Mouse (Mus musculus) liver, embryonic 16.5 days (tissue): ENCODE measurements around the gene Hspb9. TPM values are rescaled to one million over a fixed set of nuclear protein-coding genes. Genes with fewer than 3 reads are reported as not detected.

Experiments
- ATAC-seq: fragments of 200-750 bp; cut with Nextera tagmentation; 2 replicates; pipeline ENCODE4 v1.8.0; 2017; ENCODE audit warnings: low read depth, mild to moderate bottlenecking, moderate number of reproducible peaks, moderate library complexity
- H3K27ac ChIP-seq: fragments of 300-500 bp; sonication (generic); 2 replicates; pipeline ENCODE4 v1.5.1; 2014; ENCODE audit warnings: mild to moderate bottlenecking, low read length
- H3K27me3 ChIP-seq: fragments of 300-500 bp; sonication (generic); 2 replicates; pipeline ENCODE4 v1.6.1; 2014; ENCODE audit warnings: low read depth, low read length, mixed read lengths; ENCODE audit not compliant: control insufficient read depth, insufficient read depth
- H3K36me3 ChIP-seq: fragments of 300-500 bp; sonication (generic); 2 replicates; pipeline ENCODE4 v1.6.1; 2014; ENCODE audit warnings: mild to moderate bottlenecking; ENCODE audit not compliant: control insufficient read depth, insufficient read depth
- H3K4me1 ChIP-seq: fragments of 300-500 bp; sonication (generic); 2 replicates; pipeline ENCODE4 v1.6.1; 2014; ENCODE audit warnings: low read depth, low read length, mixed read lengths; ENCODE audit not compliant: control insufficient read depth
- H3K4me2 ChIP-seq: fragments of 300-500 bp; sonication (generic); 2 replicates; pipeline ENCODE4 v1.6.1; 2014; ENCODE audit warnings: low read depth, low read length, mixed read lengths
- H3K4me3 ChIP-seq: fragments of 300-500 bp; sonication (generic); 2 replicates; pipeline ENCODE4 v1.5.1; 2014; ENCODE audit warnings: low read depth, mild to moderate bottlenecking, low read length
- H3K9ac ChIP-seq: fragments of 300-500 bp; sonication (generic); 2 replicates; pipeline ENCODE4 v1.6.1; 2014; ENCODE audit warnings: low read depth, low read length
- H3K9me3 ChIP-seq: fragments of 300-500 bp; sonication (generic); replicated peaks from 2 replicates; pipeline ENCODE4 v1.6.1; 2016; ENCODE audit warnings: low read length; ENCODE audit not compliant: control insufficient read depth
- WGBS: fragments of 180-500 bp; shearing (Covaris S2); extraction: QIAGEN DNeasy Blood & Tissue Kit; methylation state at CpG from one replicate; pipeline ENCODE4 v1.1.7; 2014; ENCODE audit not compliant: insufficient replicate concordance; 5-methylcytosine and 5-hydroxymethylcytosine counted together
- polyA plus RNA-seq: library from polyadenylated mRNA; unstranded; fragments of >200 nt; fragmentation: Nextera tagmentation; extraction: Ambion mirVana; gene quantifications from 2 replicates; pipeline ENCODE4 v1.2.1, GENCODE M21; 2015

The Hspb9 gene
- polyA plus RNA-seq, 1 experiment from 2014 or later: 0.24 TPM

DNA sequence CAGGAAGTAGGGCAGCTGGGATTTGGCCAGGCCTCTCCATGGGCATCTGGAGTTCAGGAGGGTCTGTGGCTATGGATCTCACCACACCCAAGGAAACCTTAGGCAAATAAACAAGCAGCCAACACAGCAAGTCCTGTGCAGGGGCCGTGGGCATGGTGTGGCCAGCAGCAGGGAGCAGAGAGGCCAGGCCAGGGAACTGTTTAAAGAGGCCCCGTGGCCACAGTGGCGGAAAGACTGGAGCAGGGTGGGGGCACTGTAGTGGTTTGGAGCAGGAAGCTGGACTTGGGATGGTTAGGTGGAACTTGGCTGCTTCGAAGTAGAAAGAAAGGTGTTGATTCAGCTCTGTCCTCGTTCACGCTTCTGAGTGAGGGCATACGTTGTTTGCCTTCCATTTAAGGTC lies 26.4 kb upstream of the Hspb9 start:
- Histone ChIP-seq H3K4me1 (no peaks in the 10 kb centered on the region; the same call in none of the 2 replicates), H3K36me3 (no peaks in the 10 kb centered on the region), H3K27me3 (peaks cover 17% of the 10 kb centered on the region), H3K4me2 (no peak overlapping the region), H3K4me3 (no peak overlapping the region), H3K9me3 (no peaks in the 10 kb centered on the region), H3K27ac (no peak overlapping the region), H3K9ac (no peak overlapping the region)
- 72% methylated on average over 7 of the region's 7 CpGs for WGBS
- ATAC-seq: no peak

- peaks cover 28% of the 10 kb centered on the region for H3K27me3 ChIP-seq
- H3K4me2 ChIP-seq: no peak overlapping the region
- H3K9me3 ChIP-seq: no peaks in the 10 kb centered on the region
- no peak overlapping the region for H3K4me3 ChIP-seq
- no peaks in the 10 kb centered on the region; the same call in none of the 2 replicates for H3K4me1 ChIP-seq
- H3K9ac ChIP-seq: no peak overlapping the region
- ATAC-seq: no peak
- H3K36me3 ChIP-seq: no peaks in the 10 kb centered on the region
- 57% methylated on average over 4 of the region's 4 CpGs for WGBS
- H3K27ac ChIP-seq: no peak overlapping the region
Measured at GRCm38 (mm10) chr11:100688443-100688842, 25.2 kb upstream of the Hspb9 start.

DNA sequence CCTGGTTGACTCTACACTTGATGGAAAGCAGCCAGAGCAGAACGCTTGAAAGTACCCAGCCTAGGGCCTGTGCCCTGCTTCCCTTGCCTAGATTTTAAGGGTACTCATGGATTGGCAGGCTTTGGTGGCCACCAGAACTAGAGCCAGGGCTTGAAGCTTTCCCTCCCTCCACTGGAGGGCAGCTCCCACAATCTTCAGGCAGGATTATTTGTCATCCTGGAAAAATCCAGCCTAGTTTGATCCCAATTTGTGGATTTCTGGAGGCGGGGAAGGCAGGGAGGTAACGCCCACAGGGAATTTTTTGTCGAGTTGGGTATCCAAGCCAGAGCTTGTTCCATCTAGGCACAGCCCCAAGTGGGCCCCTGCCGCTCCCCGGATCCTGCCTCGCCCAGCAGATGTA lies 23.3 kb upstream of the Hspb9 start:
- H3K4me1 ChIP-seq: no peaks in the 10 kb centered on the region; the same call in none of the 2 replicates
- 67% methylated on average over 7 of the region's 7 CpGs for WGBS
- H3K9me3 ChIP-seq: no peaks in the 10 kb centered on the region
- H3K4me3 ChIP-seq: no peak overlapping the region
- peaks cover 30% of the 10 kb centered on the region for H3K27me3 ChIP-seq
- no peaks in the 10 kb centered on the region for H3K36me3 ChIP-seq
- no peak for ATAC-seq
- no peak overlapping the region for H3K4me2 ChIP-seq
- H3K27ac ChIP-seq: no peak overlapping the region
- H3K9ac ChIP-seq: no peak overlapping the region

DNA sequence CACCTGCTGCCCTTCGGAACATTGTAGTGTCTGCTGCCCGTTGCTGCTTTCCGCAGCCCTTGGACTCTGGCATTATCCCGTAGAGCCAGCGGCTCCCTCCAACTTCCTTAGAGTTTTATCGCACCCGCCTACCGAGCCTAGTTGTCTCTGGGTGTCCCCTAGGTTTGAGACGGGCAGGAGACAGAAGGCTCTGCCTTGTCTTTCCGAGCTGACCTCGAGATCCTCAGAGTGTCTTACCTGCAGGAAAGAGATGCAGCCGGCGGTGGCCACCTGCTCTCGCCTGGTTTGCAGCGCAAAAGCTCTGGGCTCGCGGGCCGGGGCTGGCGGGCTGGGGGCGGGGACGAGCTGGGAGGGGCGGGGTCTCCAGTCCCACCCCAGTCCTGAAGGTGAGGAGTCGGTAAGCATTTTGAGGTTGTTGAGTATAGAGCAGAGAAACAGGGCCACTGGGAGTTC lies 21.5 kb upstream of the Hspb9 start, which contains the start of gene Zfp385c:
Gene Zfp385c (minus strand): TSS at position 292 of the 453 bp plus-strand sequence.
- Histone ChIP-seq H3K4me2 (peak within 1 kb of the TSS; percentile 48), H3K4me3 (peak within 1 kb of the TSS; percentile 30), H3K27ac (no peak within 1 kb of the TSS), H3K36me3 (no peaks in the 10 kb centered on the region), H3K9me3 (no peaks in the 10 kb centered on the region), H3K27me3 (peaks cover 30% of the 10 kb centered on the region), H3K9ac (no peak within 1 kb of the TSS), H3K4me1 (no peaks in the 10 kb centered on the region; the same call in none of the 2 replicates)
- ATAC-seq: no peak
- WGBS: 0% methylated on average over 23 of the region's 23 CpGs

GRCm38 (mm10) chr11:100693154-100693553 lies 20.5 kb upstream of the Hspb9 start:
- no peak overlapping the region for H3K4me3 ChIP-seq
- H3K9ac ChIP-seq: no peak overlapping the region
- no peak overlapping the region for H3K27ac ChIP-seq
- no peaks in the 10 kb centered on the region for H3K9me3 ChIP-seq
- H3K4me1 ChIP-seq: no peaks in the 10 kb centered on the region; the same call in none of the 2 replicates
- H3K27me3 ChIP-seq: peaks cover 30% of the 10 kb centered on the region
- no peaks in the 10 kb centered on the region for H3K36me3 ChIP-seq
- H3K4me2 ChIP-seq: no peak overlapping the region
- WGBS: 34% methylated on average over 5 of the region's 5 CpGs
- no peak for ATAC-seq

DNA sequence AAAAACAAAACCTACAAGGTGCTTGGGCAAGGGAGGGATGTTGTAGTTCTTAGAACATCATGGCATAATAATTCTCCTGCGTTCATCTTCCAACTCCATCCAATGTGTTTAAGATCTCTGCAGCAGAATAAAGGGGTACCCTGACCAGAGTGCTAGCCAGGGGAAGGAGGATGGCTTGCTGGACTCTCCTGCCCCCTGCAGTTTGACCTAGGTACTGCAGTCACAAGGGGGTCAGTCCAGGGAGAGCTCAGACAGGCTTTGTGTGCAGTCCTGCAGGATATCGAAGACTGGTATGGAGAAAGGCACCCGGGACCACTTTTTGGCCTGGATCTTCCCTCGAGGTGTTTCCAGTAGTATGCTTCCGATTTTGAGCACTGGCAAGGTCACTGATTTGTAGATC lies 18.7 kb upstream of the Hspb9 start:
- Histone ChIP-seq H3K27ac (no peak overlapping the region), H3K4me1 (no peaks in the 10 kb centered on the region; the same call in none of the 2 replicates), H3K27me3 (peaks cover 30% of the 10 kb centered on the region), H3K9me3 (no peaks in the 10 kb centered on the region), H3K36me3 (no peaks in the 10 kb centered on the region), H3K9ac (no peak overlapping the region), H3K4me3 (no peak overlapping the region), H3K4me2 (no peak overlapping the region)
- WGBS: 32% methylated on average over 5 of the region's 5 CpGs
- ATAC-seq: no peak

- ATAC-seq: no peak
- peaks cover 17% of the 10 kb centered on the region for H3K4me1 ChIP-seq
- WGBS: 59% methylated on average over 7 of the region's 7 CpGs
Measured at GRCm38 (mm10) chr11:100697921-100698320, 15.7 kb upstream of the Hspb9 start.

GRCm38 (mm10) chr11:100700710-100701109 lies 12.9 kb upstream of the Hspb9 start:
- Histone ChIP-seq H3K27me3 (no peaks in the 10 kb centered on the region), H3K4me2 (peak overlapping the region; percentile 52)
- 72% methylated on average over 3 of the region's 3 CpGs for WGBS

More at GRCm38 (mm10) chr11:100697921-100698320, 15.7 kb upstream of the Hspb9 start:
- peaks cover 6% of the 10 kb centered on the region for H3K27me3 ChIP-seq
- no peak overlapping the region for H3K4me2 ChIP-seq
- no peak overlapping the region for H3K4me3 ChIP-seq
- no peaks in the 10 kb centered on the region for H3K36me3 ChIP-seq
- no peaks in the 10 kb centered on the region for H3K9me3 ChIP-seq
- no peak overlapping the region for H3K9ac ChIP-seq
- no peak overlapping the region for H3K27ac ChIP-seq

DNA sequence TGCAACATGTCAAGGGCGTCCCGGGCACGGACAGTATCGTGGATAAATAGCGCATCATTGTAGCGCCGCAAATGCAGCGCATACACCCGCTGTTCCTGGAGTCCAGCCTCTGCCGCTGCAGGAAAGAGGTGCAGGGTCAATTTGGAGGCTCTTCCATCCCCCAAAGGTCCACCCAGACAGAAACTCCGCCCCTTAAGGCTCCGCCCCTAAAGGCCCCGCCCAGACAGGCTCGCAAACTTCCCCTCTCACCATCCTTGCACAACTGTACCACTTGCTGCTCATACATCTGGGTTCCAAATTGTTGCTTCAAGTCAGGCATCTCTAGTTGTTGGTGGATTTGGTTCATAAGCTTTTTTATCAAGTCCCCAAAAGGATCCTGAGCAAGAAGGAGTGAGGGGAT lies 12.3 kb upstream of the Hspb9 start:
- Histone ChIP-seq H3K4me1 (peaks cover 26% of the 10 kb centered on the region), H3K27ac (no peak overlapping the region), H3K9me3 (no peaks in the 10 kb centered on the region), H3K4me3 (peak overlapping the region; percentile 45), H3K9ac (no peak overlapping the region), H3K36me3 (peaks cover 2% of the 10 kb centered on the region; the same call in 1 of the 2 replicates), H3K27me3 (no peaks in the 10 kb centered on the region), H3K4me2 (peak overlapping the region; percentile 52)
- peak; percentile 40; the same call in 1 of the 2 replicates for ATAC-seq
- WGBS: 4% methylated on average over 14 of the region's 14 CpGs

More at GRCm38 (mm10) chr11:100700710-100701109, 12.9 kb upstream of the Hspb9 start:
- Histone ChIP-seq H3K4me1 (peaks cover 26% of the 10 kb centered on the region), H3K27ac (no peak overlapping the region), H3K4me3 (peak overlapping the region; percentile 45), H3K9ac (no peak overlapping the region), H3K36me3 (0 out of 2 replicates have a peak, but pooled peaks cover 2% of the 10 kb centered on the region), H3K9me3 (no peaks in the 10 kb centered on the region)
- ATAC-seq: no peak
